Mouse (Mus musculus): Measurements from ENCODE around the gene Zfp788.
A peak's percentile ranks its signal among the peaks of the same experiment; 100 is the strongest.
"Not testable (repeated sequence)": the region's sequence is repeated elsewhere in the genome, so short reads cannot be mapped to it uniquely, and the experiment has no call there.

Gene Zfp788

GRCm38 (mm10) chr7:41632409-41633220 lies at the start of gene Zfp788:
TSS of gene Zfp788 (plus strand) at chr7:41633203.
- DNase-seq (ENCODE audit: low read depth, low spot score), result peak; percentile 97

GRCm38 (mm10) chr7:41587831-41588230 lies 45.2 kb upstream of the Zfp788 start:
- DNase-seq (ENCODE audit: low read depth, low spot score), result not testable (repeated sequence)

GRCm38 (mm10) chr7:41598615-41599014 lies 34.4 kb upstream of the Zfp788 start:
- no peak for DNase-seq (ENCODE audit: low read depth, low spot score)

GRCm38 (mm10) chr7:41599034-41599813 lies 33.8 kb upstream of the Zfp788 start, which contains the start of gene 2610021A01Rik:
TSS of gene 2610021A01Rik (plus strand) at chr7:41599230.
- DNase-seq (ENCODE audit: low read depth, low spot score), result peak; percentile 91

- no peak for DNase-seq (ENCODE audit: low read depth, low spot score)
Observed at GRCm38 (mm10) chr7:41599932-41600548, 33.0 kb upstream of the Zfp788 start.

GRCm38 (mm10) chr7:41611654-41612053 lies 21.3 kb upstream of the Zfp788 start:
- DNase-seq (ENCODE audit: low read depth, low spot score), result no peak

GRCm38 (mm10) chr7:41616241-41616640 lies 16.8 kb upstream of the Zfp788 start:
- not testable (repeated sequence) for DNase-seq (ENCODE audit: low read depth, low spot score)

GRCm38 (mm10) chr7:41633221-41633984 lies 400 bp downstream of the Zfp788 start:
- DNase-seq (ENCODE audit: low read depth, low spot score), result peak; percentile 90

- not testable (repeated sequence) for DNase-seq (ENCODE audit: low read depth, low spot score)
Observed at GRCm38 (mm10) chr7:41674326-41674725, 41.3 kb downstream of the Zfp788 start.

Measured in skeletal muscle tissue, adult 2 months (tissue).